ENCODE assay signal across 11 mouse cellular contexts in the genomic region with DNA sequence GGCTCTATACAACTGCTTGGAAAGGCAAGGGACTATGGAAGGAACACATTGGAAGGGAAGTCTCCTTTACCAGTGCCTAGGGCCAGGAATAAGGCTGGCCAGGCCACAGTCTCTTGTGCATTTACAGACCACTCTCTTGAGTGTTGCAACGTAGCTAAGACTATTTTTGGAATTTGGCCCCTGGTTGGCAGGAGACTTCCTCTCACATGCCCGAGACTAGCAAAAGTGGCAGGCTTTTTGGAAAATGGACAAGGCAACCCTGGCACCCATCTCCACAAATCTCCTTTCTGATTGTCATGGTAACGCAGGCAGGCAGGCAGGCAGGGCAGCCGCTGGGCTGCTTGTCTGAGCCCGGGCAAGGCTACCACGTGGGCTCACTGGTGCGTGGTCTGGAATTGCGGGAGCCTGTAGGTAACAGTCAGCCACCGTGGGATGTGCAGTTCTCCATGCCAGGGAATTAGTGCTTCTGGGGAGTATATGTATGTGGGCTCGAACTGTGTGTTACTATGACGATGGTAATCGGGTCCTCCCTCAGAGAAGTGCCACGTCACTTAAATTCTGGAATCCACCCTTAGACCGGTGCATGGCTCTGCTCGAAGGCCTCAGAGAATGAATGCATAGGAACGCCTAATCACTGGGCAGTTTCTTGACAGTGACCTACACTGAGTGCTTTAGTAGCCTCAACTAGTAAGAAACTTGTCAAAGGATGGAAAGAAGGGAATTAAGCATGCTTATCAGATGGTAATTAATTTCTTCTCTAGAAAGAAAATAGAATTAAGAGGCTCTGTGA. TPM values are rescaled to one million over a fixed set of nuclear protein-coding genes. Genes with fewer than 3 reads are reported as not detected.
DNase-seq lines count a peak whose midpoint lies in the region; ATAC-seq and TF ChIP-seq lines count a peak whose summit lies in the region.
"Had no signal": no experiment of that assay in that cellular context is flagged by ENCODE, and none has a peak within 500 bp of the region (broad histone marks: within the 10 kb centered on the region; RNA-seq: fewer than 3 reads in every experiment).

No protein-coding gene starts in this region.

- no peak for TF ChIP-seq CTCF in gastrocnemius, adult 2 months (IDR thresholded peaks at IDR 0.05)

- no peaks in the 10 kb centered on the region for H3K9me3 ChIP-seq in forebrain, embryonic 12.5 days
- H3K9me3 ChIP-seq in neural tube, embryonic 14.5 days (ENCODE audit: control insufficient read depth, low read length), result no peaks in the 10 kb centered on the region
- H3K9me3 ChIP-seq: liver, embryonic 13.5 days had no signal

- whole genome bisulfite sequencing in forebrain, embryonic 12.5 days, result 45% methylated on average over 16 of the region's 16 CpGs
- WGBS in neural tube, embryonic 14.5 days, result 31% methylated on average over 16 of the region's 16 CpGs

- intact Hi-C loops in gastrocnemius, adult 2 months (cut with DNase I), result no loop called here
- intact Hi-C loops in gastrocnemius, postnatal 14 days (cut with DNase I; ENCODE audit: low total_unique reads), result no loop called here
- intact Hi-C loops in heart, postnatal 36 days (cut with DNase I), result no loop called here

- no peaks in the 10 kb centered on the region for H3K36me3 ChIP-seq in forebrain, embryonic 12.5 days (replicated peaks)
- no peaks in the 10 kb centered on the region for H3K36me3 ChIP-seq in neural tube, embryonic 14.5 days (ENCODE audit: control insufficient read depth, insufficient read depth, low read length)
- H3K36me3 ChIP-seq: liver, embryonic 13.5 days had no signal

- peak; percentile 13 for DNase-seq in gastrocnemius, adult 2 months
- DNase-seq in gastrocnemius, postnatal 14 days, result no peak
- DNase-seq in layer of hippocampus, adult 9-11 months, result peak; percentile 81
- DNase-seq in lung, postnatal 4 days, result no peak
- DNase-seq in heart, postnatal 36 days, result no peak
- DNase-seq: liver, embryonic 13.5 days had no signal

- H3K4me3 ChIP-seq in gastrocnemius, adult 2 months, result no peak overlapping the region
- no peak overlapping the region for H3K4me3 ChIP-seq in forebrain, embryonic 12.5 days (replicated peaks)
- H3K4me3 ChIP-seq in neural tube, embryonic 14.5 days (ENCODE audit: low read depth, low read length), result no peak overlapping the region
- H3K4me3 ChIP-seq: liver, embryonic 13.5 days had no signal

- H3K27me3 ChIP-seq in forebrain, embryonic 12.5 days, result no peaks in the 10 kb centered on the region
- no peaks in the 10 kb centered on the region for H3K27me3 ChIP-seq in neural tube, embryonic 14.5 days (ENCODE audit: control insufficient read depth, insufficient read depth, low read length)
- H3K27me3 ChIP-seq: liver, embryonic 13.5 days had no signal

- ATAC-seq in forebrain, embryonic 12.5 days (ENCODE audit: low FRiP score), result peak; percentile 87
- ATAC-seq in neural tube, embryonic 14.5 days (ENCODE audit: low read depth), result peak; percentile 93
- ATAC-seq in granulocyte monocyte progenitor cell, adult 5-6 weeks (replicated peaks; ENCODE audit: poor library complexity, severe bottlenecking), result no peak

- H3K9ac ChIP-seq in forebrain, embryonic 12.5 days, result 0 out of 2 replicates have a peak overlapping the region, but pooled peaks have one; percentile 25
- H3K9ac ChIP-seq in neural tube, embryonic 14.5 days (replicated peaks; ENCODE audit: low read depth, low read length), result no peak overlapping the region
- H3K9ac ChIP-seq: liver, embryonic 13.5 days had no signal

- no peak overlapping the region for H3K27ac ChIP-seq in gastrocnemius, adult 2 months
- H3K27ac ChIP-seq in forebrain, embryonic 12.5 days, result no peak overlapping the region
- no peak overlapping the region for H3K27ac ChIP-seq in neural tube, embryonic 14.5 days (ENCODE audit: low read depth, low read length)
- H3K27ac ChIP-seq: liver, embryonic 13.5 days had no signal

- H3K4me1 ChIP-seq in forebrain, embryonic 12.5 days, result peaks cover 18% of the 10 kb centered on the region
- 0 out of 2 replicates have a peak, but pooled peaks cover 5% of the 10 kb centered on the region for H3K4me1 ChIP-seq in neural tube, embryonic 14.5 days (ENCODE audit: control insufficient read depth, insufficient read depth, low read length)
- H3K4me1 ChIP-seq: liver, embryonic 13.5 days had no signal

- H3K4me2 ChIP-seq in forebrain, embryonic 12.5 days, result no peak overlapping the region
- no peak overlapping the region for H3K4me2 ChIP-seq in neural tube, embryonic 14.5 days (ENCODE audit: low read depth, low read length)
- H3K4me2 ChIP-seq: liver, embryonic 13.5 days had no signal

RNA-seq across cellular contexts. Expression of gene Lrrtm1, which starts 19.4 kb away (rescaled TPM):
- not detected for total RNA-seq in gastrocnemius, adult 2 months (2021)
- under 1 TPM; 0.13 to 0.27 TPM for total RNA-seq in gastrocnemius, postnatal 14 days (2021)
- polyA plus RNA-seq in forebrain, embryonic 12.5 days (2016; fragmentation: Nextera tagmentation; extraction: Ambion mirVana), result 16.4 and 16.8 TPM in 2 replicates
- 48.6 and 48.9 TPM in 2 replicates for polyA plus RNA-seq in neural tube, embryonic 14.5 days (2014; fragmentation: Nextera tagmentation; extraction: Ambion mirVana)
- total RNA-seq in heart, postnatal 36 days (2021), result not detected
- total RNA-seq in granulocyte monocyte progenitor cell, adult 5-6 weeks (2014; fragmentation: Nextera tagmentation), result not detected in 2 replicates
- total RNA-seq in granulocyte monocyte progenitor cell, adult 5-6 weeks (2017), result not detected in 2 replicates
- polyA plus RNA-seq: C2C12; spleen, adult 2 months had no signal

Comparison
In these comparisons a context has a peak if more than half of its experiments do, and no peak if none do; other contexts are left out.
1. DNase-seq: peak in gastrocnemius, adult 2 months (single experiment) and layer of hippocampus, adult 9-11 months (single experiment); none in gastrocnemius, postnatal 14 days (single experiment), lung, postnatal 4 days (0 of 2) and heart, postnatal 36 days (0 of 2).